Mouse (Mus musculus) embryonic facial prominence, embryonic 10.5 days (tissue): ENCODE results near the gene Epb41l1. TPM values are rescaled to one million over a fixed set of nuclear protein-coding genes. Genes with fewer than 3 reads are reported as not detected.
"Not testable (repeated sequence)": the region's sequence is repeated elsewhere in the genome, so short reads cannot be mapped to it uniquely, and the experiment has no call there.

Source experiments
- DNase-seq: peaks from one replicate; pipeline ENCODE4 v3.0.0-alpha.2; 2017; ENCODE audit warnings: low spot score
- H3K27ac ChIP-seq: fragments of 300-500 bp; sonication (generic); replicated peaks from 2 replicates; pipeline ENCODE4 v1.5.1; 2016; ENCODE audit warnings: mild to moderate bottlenecking
- H3K27me3 ChIP-seq: fragments of 300-500 bp; sonication (generic); replicated peaks from 2 replicates; pipeline ENCODE4 v1.6.1; 2016; ENCODE audit warnings: low read depth, mild to moderate bottlenecking; ENCODE audit not compliant: poor library complexity, severe bottlenecking
- H3K36me3 ChIP-seq: fragments of 300-500 bp; sonication (generic); replicated peaks from 2 replicates; pipeline ENCODE4 v1.6.1; 2016; ENCODE audit warnings: mild to moderate bottlenecking, moderate library complexity
- H3K4me1 ChIP-seq: fragments of 300-500 bp; sonication (generic); 2 replicates; pipeline ENCODE4 v1.6.1; 2016
- H3K4me3 ChIP-seq: fragments of 300-500 bp; sonication (generic); 2 replicates; pipeline ENCODE4 v1.5.1; 2016; ENCODE audit warnings: mild to moderate bottlenecking, moderate library complexity
- H3K9me3 ChIP-seq: fragments of 300-500 bp; sonication (generic); 2 replicates; pipeline ENCODE4 v1.6.1; 2016; ENCODE audit warnings: mild to moderate bottlenecking
- WGBS: fragments of 180-500 bp; shearing (Covaris S2); methylation state at CpG from one replicate; pipeline ENCODE4 v1.1.7; 2016; 5-methylcytosine and 5-hydroxymethylcytosine counted together
- polyA plus RNA-seq: library from polyadenylated mRNA; unstranded; fragments of >200 nt; fragmentation: Nextera tagmentation; extraction: Ambion mirVana; gene quantifications from 2 replicates; pipeline ENCODE4 v1.2.1, GENCODE M21; 2016

Epb41l1 gene
- polyA plus RNA-seq, 1 experiment from 2014 or later = 1.6 TPM

DNA sequence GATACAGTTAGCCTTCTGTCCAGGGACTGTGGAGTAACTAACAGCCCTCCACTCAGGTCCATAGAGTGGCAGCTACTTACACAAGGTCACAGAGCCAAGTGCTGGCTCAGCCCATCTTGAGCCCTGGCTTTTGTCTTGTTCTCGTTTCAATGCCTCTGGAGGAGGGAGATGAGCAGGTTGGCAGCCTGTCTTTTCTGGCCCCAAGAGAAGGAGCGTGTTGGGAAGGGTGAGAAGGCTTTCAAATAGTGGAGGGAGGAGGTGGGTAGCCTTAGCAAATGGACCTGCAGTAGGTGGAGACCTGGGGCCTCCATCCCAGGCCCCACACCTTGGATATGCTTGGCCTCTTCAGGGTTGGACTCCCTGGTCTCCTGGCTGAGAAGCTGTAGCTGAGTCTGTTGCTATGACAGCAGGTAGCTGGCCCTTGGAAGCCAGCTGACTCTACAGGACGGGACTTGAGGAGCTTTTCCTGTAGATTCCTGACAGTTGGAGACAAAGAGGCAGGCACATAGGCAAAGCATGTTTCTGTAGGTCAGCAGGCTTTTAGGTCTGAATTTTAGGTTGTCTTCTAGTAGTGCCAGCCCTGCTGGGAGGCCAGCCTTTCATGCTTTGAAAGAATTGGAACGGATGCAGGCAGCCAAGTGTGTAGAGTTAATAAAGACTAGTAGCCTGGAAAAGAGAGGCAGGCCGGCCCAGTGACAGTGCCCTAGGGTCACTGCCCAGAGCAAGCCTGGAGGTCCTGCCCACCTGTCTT is 76.3 kb downstream of the Epb41l1 start:
- no peak for DNase-seq
- H3K4me1 ChIP-seq = peaks cover 45% of the 10 kb centered on the region
- H3K9me3 ChIP-seq = no peaks in the 10 kb centered on the region
- no peak overlapping the region for H3K27ac ChIP-seq
- no peaks in the 10 kb centered on the region for H3K27me3 ChIP-seq
- H3K4me3 ChIP-seq = no peak overlapping the region
- 62% methylated on average over 5 of the region's 5 CpGs for WGBS
- peaks cover 38% of the 10 kb centered on the region for H3K36me3 ChIP-seq

DNA sequence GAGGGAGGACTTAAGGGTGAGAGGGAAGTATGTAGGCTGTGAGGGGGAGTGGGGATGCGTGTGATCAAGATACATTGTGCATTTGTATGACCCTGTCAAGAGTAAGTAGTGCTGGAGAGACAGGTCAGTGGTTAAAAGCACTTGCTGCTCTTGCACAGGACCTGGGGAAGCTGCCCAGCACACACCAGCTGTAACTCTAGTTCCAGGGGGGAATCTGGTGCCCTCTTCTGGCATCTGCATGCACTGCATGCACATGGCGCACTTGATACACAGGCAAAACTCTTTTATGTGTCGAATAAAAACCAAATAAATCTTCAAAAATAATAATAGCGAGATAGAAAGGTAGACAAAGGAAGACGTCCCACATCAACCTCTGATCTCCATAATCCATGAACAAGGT is 77.2 kb downstream of the Epb41l1 start:
- DNase-seq = peak; percentile 75
- H3K9me3 ChIP-seq = no peaks in the 10 kb centered on the region
- peaks cover 38% of the 10 kb centered on the region for H3K36me3 ChIP-seq
- no peak overlapping the region for H3K4me3 ChIP-seq
- H3K27ac ChIP-seq = no peak overlapping the region
- no peaks in the 10 kb centered on the region for H3K27me3 ChIP-seq
- 49% methylated on average over 5 of the region's 5 CpGs for WGBS
- peaks cover 43% of the 10 kb centered on the region for H3K4me1 ChIP-seq

DNA sequence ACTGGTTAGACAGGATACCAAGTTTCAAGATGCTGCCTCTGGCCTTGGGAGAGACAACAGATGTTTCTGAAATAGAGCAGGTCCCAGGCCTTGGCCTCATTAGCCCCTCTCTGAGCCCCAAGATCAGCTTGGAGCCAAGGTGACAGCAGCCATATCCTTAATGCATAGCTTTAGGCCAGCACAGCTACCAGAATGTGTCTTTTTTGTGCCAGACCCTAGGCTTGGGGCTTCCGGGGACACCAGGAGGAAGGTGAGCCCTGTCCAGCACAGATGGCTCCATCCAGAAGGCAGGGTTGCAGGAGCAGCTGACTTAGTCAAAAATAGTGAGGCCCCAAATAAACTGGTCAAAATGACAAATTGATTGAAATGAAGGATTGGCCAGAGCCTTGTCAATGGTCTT is 80.3 kb downstream of the Epb41l1 start:
- DNase-seq = no peak
- H3K4me1 ChIP-seq = peaks cover 25% of the 10 kb centered on the region
- WGBS = 87% methylated on average over 1 of the region's 1 CpGs

DNA sequence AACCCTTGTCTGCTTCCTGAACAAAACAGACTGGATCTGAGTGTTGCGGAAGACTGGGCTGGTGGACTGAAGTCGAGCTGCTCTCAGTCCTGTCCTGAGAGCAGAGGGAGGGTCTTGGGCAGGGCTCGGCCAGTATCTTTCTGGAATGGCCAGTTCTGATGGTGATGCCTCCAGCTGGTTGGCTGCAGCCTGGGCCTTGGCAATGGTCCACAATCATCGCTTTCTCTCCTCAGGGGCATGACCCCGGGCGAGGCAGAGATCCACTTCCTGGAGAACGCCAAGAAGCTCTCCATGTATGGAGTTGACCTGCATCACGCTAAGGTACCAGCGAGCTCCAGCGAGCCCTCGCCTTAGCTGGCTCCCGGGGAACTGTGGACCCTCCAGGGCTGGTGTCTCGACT is 84.8 kb downstream of the Epb41l1 start:
- no peak for DNase-seq
- Histone ChIP-seq H3K27me3 (no peaks in the 10 kb centered on the region), H3K36me3 (peaks cover 50% of the 10 kb centered on the region), H3K4me3 (no peak overlapping the region), H3K9me3 (no peaks in the 10 kb centered on the region), H3K27ac (no peak overlapping the region), H3K4me1 (no peaks in the 10 kb centered on the region)
- 89% methylated on average over 13 of the region's 13 CpGs for WGBS

More for the DNA sequence above, 80.3 kb downstream of the Epb41l1 start:
- Histone ChIP-seq H3K4me3 (no peak overlapping the region), H3K36me3 (peaks cover 38% of the 10 kb centered on the region), H3K9me3 (no peaks in the 10 kb centered on the region), H3K27me3 (no peaks in the 10 kb centered on the region), H3K27ac (no peak overlapping the region)

DNA sequence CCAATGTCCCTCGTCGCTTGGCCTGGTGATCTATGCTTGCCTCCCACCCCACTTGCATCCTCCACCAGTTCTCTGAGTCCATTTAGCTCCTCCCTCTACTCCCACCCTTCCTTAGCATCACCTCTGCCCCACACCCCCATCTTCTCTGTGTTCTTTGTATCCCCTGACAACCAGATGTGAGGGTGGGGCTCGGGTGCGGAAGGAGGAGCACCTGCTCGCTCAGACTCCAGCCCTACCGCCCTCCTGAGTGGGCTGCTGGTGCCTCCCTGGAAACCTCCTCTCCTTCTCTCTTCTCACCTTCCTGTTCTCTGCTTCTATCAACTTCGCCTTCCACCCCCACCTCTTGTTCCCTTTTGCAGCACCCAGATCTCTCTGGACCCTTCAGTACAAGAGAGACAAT is 91.3 kb downstream of the Epb41l1 start:
- no peak overlapping the region for H3K27ac ChIP-seq
- no peak for DNase-seq
- H3K27me3 ChIP-seq = no peaks in the 10 kb centered on the region
- no peak overlapping the region for H3K4me3 ChIP-seq
- peaks cover 39% of the 10 kb centered on the region for H3K36me3 ChIP-seq
- WGBS = 77% methylated on average over 7 of the region's 7 CpGs
- no peaks in the 10 kb centered on the region for H3K4me1 ChIP-seq
- no peaks in the 10 kb centered on the region for H3K9me3 ChIP-seq

DNA sequence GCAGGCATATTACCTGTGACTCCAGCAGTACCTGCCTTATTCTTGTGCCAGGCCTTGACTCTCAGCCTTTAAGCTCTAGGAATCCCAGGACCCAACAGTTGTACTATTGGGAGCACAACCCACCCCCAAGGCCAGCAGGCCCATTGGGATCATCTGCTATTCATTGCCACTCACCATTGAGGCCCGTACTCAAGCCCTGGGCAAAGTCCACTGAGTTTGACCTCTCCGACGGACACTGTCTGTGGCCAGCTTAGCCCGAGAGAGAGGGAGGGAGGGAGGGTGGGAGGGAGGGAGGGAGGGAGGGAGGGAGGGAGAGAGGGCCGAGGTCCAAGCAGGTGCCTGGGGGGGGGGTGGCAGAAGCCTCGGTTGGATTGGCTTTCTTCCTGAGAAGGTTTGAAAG is 91.9 kb downstream of the Epb41l1 start:
- peaks cover under 1% of the 10 kb centered on the region; the same call in 1 of the 2 replicates for H3K4me1 ChIP-seq
- H3K36me3 ChIP-seq = peaks cover 33% of the 10 kb centered on the region
- no peaks in the 10 kb centered on the region for H3K27me3 ChIP-seq
- H3K4me3 ChIP-seq = no peak overlapping the region
- 67% methylated on average over 6 of the region's 6 CpGs for WGBS
- DNase-seq = no peak
- H3K27ac ChIP-seq = no peak overlapping the region
- no peaks in the 10 kb centered on the region for H3K9me3 ChIP-seq

DNA sequence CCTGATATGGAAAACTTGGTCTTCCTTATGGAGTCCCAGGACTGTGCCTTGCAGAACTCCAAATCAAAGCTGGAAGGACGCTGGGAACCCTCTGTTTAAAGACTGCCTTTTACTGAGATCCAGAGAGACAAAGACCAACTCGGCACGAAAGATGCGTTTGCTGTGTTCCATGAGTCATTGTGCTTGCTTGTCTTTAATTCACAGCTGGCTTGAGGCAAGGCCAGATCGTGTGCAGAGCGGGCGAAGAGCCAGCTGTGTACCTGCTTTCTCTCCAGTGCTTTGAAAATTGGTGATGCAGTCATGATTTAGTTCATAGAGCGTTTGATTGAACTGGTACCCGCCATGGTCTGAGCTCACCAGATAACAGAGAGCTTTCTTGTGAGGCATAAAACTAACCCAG is 94.4 kb downstream of the Epb41l1 start:
- Histone ChIP-seq H3K4me3 (no peak overlapping the region), H3K36me3 (peaks cover 25% of the 10 kb centered on the region), H3K4me1 (peaks cover 5% of the 10 kb centered on the region; the same call in 1 of the 2 replicates), H3K27me3 (no peaks in the 10 kb centered on the region), H3K9me3 (no peaks in the 10 kb centered on the region), H3K27ac (no peak overlapping the region)
- WGBS = 89% methylated on average over 9 of the region's 9 CpGs
- no peak for DNase-seq

DNA sequence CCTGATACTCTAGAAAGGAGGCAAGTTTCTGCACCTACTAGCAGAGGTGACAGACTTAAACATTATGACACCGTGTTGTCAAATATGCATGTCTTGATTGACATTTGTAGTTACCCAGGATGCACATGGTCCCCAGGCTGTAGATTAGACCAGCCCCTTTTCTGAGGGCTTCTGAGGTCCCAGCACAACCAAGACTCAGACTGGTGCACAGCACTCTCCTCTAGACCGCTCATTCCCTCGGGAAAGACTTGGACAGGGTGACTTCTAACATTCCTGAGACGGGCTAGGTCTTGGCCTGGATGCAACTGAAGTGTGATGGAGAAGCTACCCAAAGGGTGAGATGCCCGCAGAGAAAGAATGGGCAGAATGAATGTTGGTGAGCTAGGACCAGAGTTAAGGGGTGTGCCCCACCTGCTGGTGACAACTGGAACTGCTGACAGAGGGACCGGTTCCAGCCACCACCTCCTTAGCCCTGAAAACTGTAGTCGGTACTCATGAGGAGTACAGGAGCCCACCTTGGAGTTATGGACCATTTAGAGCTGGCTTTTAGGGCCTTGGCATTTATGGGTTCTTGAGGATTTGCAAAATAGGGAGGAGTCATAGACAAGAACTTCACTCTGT is 95.0 kb downstream of the Epb41l1 start:
- peaks cover 25% of the 10 kb centered on the region for H3K36me3 ChIP-seq
- WGBS = 30% methylated on average over 7 of the region's 7 CpGs
- H3K27me3 ChIP-seq = no peaks in the 10 kb centered on the region
- H3K4me1 ChIP-seq = peaks cover 5% of the 10 kb centered on the region; the same call in 1 of the 2 replicates
- no peak overlapping the region for H3K4me3 ChIP-seq
- no peak overlapping the region for H3K27ac ChIP-seq
- no peaks in the 10 kb centered on the region for H3K9me3 ChIP-seq
- DNase-seq = peak; percentile 77

DNA sequence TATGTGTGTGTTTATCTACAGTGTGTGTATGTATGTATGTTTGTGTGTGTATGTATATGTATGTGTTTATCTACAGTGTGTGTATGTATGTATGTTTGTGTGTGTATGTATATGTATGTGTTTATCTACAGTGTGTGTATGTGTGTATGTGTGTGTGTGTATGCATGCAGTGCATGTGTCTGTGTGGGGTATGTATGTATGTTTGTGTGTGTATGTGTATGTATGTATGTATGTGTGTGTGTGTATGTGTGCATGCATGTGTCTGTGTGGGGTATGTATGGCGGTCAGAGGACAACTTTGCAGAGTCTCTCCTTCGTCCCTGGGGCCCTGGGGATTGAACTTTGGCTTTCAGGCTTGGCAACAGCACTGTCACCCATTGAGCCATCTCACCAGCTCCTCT is 96.0 kb downstream of the Epb41l1 start:
- not testable (repeated sequence) for H3K27me3 ChIP-seq, H3K9me3 ChIP-seq, DNase-seq, H3K4me1 ChIP-seq, H3K27ac ChIP-seq, H3K4me3 ChIP-seq
- peaks cover 31% of the 10 kb centered on the region for H3K36me3 ChIP-seq
- 76% methylated on average over 2 of the region's 2 CpGs for WGBS

DNA sequence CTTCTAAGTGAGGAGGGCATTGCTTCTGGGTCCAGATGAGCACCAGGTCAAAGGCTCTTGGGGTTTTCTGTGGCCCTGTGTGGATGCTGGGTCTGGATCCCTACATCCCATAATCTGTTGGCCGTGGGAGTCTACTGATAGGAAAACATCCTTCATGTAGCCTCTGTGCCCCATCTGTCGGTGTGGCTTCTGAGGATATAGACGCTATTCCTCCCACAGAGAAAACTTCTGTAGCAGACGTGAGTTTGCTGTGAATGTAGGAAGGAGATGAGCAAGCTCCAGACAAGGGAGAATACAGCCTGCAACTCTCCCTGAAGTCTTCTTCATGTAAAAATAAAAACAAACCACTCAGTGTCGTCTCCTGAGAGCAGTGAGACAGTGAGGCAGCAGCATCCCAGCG is 97.6 kb downstream of the Epb41l1 start:
- Histone ChIP-seq H3K27me3 (peaks cover 8% of the 10 kb centered on the region; the same call in 1 of the 2 replicates), H3K4me1 (peaks cover 5% of the 10 kb centered on the region; the same call in 1 of the 2 replicates), H3K4me3 (no peak overlapping the region), H3K9me3 (no peaks in the 10 kb centered on the region), H3K36me3 (peaks cover 46% of the 10 kb centered on the region), H3K27ac (no peak overlapping the region)
- no peak for DNase-seq
- WGBS = 84% methylated on average over 6 of the region's 6 CpGs

DNA sequence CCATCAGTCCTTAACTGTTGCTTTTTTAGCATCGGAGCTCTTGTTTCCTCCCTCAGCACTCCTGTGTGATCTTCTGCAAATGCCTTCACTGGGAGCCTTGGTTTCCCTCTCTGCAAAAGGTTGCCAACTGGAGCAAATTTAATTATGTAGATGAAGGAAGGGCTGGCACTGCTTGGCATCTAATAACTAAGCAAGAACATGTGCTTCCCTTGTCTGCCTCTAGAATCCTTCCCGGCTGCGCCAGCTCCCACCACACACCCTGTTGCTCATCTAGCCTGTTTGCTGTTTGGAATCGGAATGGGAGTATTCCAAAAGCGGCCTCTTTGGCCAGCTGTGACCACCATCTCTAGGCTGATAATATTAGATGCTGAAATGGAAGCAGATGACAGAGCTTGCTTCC is 98.9 kb downstream of the Epb41l1 start:
- Histone ChIP-seq H3K4me1 (peaks cover 11% of the 10 kb centered on the region), H3K36me3 (peaks cover 33% of the 10 kb centered on the region), H3K27me3 (peaks cover 8% of the 10 kb centered on the region; the same call in 1 of the 2 replicates), H3K4me3 (no peak overlapping the region), H3K27ac (no peak overlapping the region), H3K9me3 (no peaks in the 10 kb centered on the region)
- no peak for DNase-seq
- WGBS = 89% methylated on average over 5 of the region's 5 CpGs

DNA sequence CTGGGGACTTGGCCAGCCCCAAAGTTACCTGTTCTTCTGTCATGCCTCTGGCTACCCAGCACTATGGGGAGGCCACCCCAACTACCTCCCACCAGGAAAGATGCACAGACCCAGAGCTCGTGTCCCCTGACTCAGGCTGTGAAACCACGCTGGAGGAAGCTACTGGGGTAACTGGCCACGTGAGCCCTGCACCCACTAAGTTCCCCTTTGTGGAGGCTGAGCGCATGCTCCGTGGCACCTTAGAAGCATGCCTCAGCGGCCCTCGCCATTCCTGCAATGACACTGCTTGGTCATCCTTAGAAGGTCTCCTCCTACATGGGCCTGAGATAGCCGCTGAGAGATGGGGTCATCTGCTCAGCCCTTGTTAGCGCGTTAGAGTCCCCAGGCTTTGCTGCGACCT is 102.3 kb downstream of the Epb41l1 start:
- no peaks in the 10 kb centered on the region for H3K9me3 ChIP-seq
- H3K4me3 ChIP-seq = no peak overlapping the region
- peaks cover 13% of the 10 kb centered on the region for H3K4me1 ChIP-seq
- DNase-seq = no peak
- H3K36me3 ChIP-seq = peaks cover 30% of the 10 kb centered on the region
- no peak overlapping the region for H3K27ac ChIP-seq
- 89% methylated on average over 11 of the region's 11 CpGs for WGBS
- H3K27me3 ChIP-seq = peaks cover 8% of the 10 kb centered on the region; the same call in 1 of the 2 replicates

DNA sequence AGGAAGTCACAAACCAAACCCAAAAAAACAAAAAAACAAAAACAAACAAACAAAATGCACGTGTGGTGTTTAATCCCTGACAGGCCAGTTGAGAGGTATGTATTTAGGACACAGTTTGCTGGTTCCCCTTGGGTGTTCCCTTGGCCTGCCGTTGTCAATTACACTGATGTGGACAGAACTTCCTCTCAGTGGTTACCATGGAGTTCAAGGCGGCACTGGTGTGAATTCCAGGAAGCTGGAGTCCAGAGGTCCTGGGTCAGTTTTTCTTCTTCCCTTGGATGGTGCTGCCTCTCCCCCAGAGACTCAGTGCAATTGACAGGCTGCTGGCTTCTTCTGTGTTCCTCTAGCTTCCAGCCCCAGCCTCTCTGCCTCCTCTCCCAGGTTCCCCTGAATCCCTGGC is 103.4 kb downstream of the Epb41l1 start:
- no peak overlapping the region for H3K4me3 ChIP-seq
- whole genome bisulfite sequencing = 38% methylated on average over 3 of the region's 3 CpGs
- no peaks in the 10 kb centered on the region for H3K9me3 ChIP-seq
- peaks cover 8% of the 10 kb centered on the region; the same call in 1 of the 2 replicates for H3K27me3 ChIP-seq
- peaks cover 28% of the 10 kb centered on the region for H3K36me3 ChIP-seq
- no peak overlapping the region; the same call in 1 of the 2 replicates for H3K27ac ChIP-seq
- peaks cover 13% of the 10 kb centered on the region for H3K4me1 ChIP-seq
- no peak for DNase-seq
